Mouse (Mus musculus) retina, postnatal 1 day (tissue): Measurements from ENCODE around the gene Ttll3.

Source experiments
- DNase-seq: peaks from one replicate; pipeline ENCODE4 v3.0.0-alpha.2; 2012

The Ttll3 gene

GRCm38 (mm10) chr6:113427397-113427796 lies 38.3 kb downstream of the Ttll3 start:
- peak; percentile 74 for DNase-seq

- no peak for DNase-seq
These were observed 38.9 kb downstream of the Ttll3 start for GRCm38 (mm10) chr6:113428006-113428405.

GRCm38 (mm10) chr6:113429965-113430364 lies 40.9 kb downstream of the Ttll3 start:
- no peak for DNase-seq

- DNase-seq = no peak
These were observed 41.8 kb downstream of the Ttll3 start for GRCm38 (mm10) chr6:113430846-113431245.

- DNase-seq = no peak
These were observed 42.7 kb downstream of the Ttll3 start for GRCm38 (mm10) chr6:113431801-113432200.

- DNase-seq = no peak
These were observed 44.6 kb downstream of the Ttll3 start for GRCm38 (mm10) chr6:113433661-113434060.

GRCm38 (mm10) chr6:113434691-113435090 lies 45.6 kb downstream of the Ttll3 start:
- DNase-seq = no peak

GRCm38 (mm10) chr6:113435664-113436205 lies 46.7 kb downstream of the Ttll3 start, which contains the start of gene Cidec:
TSS of gene Cidec (minus strand) at chr6:113435760.
- DNase-seq = no peak

- no peak for DNase-seq
These were observed 48.1 kb downstream of the Ttll3 start for GRCm38 (mm10) chr6:113437135-113437534.

- DNase-seq = no peak
These were observed 49.8 kb downstream of the Ttll3 start for GRCm38 (mm10) chr6:113438721-113439430.

GRCm38 (mm10) chr6:113440686-113441085 lies 51.6 kb downstream of the Ttll3 start:
- no peak for DNase-seq

- DNase-seq = peak; percentile 82
These were observed 52.2 kb downstream of the Ttll3 start for GRCm38 (mm10) chr6:113441147-113441680.

GRCm38 (mm10) chr6:113442087-113442441 lies 53.0 kb downstream of the Ttll3 start:
- DNase-seq = no peak

GRCm38 (mm10) chr6:113442442-113443090 lies 53.5 kb downstream of the Ttll3 start, which contains the start of gene Jagn1:
TSS of gene Jagn1 (plus strand) at chr6:113442569.
- DNase-seq = peak; percentile 97

- peak; percentile 18 for DNase-seq
These were observed 54.0 kb downstream of the Ttll3 start for GRCm38 (mm10) chr6:113443091-113443490.

- DNase-seq = no peak
These were observed 55.3 kb downstream of the Ttll3 start for GRCm38 (mm10) chr6:113444207-113444965.

- DNase-seq = no peak
These were observed 58.6 kb downstream of the Ttll3 start for GRCm38 (mm10) chr6:113447639-113448038.

- DNase-seq = no peak
These were observed 62.8 kb downstream of the Ttll3 start for GRCm38 (mm10) chr6:113451839-113452238.

GRCm38 (mm10) chr6:113455007-113455406 lies 65.9 kb downstream of the Ttll3 start:
- DNase-seq = no peak

- DNase-seq = no peak
These were observed 69.0 kb downstream of the Ttll3 start, which contains the start of gene Il17re for GRCm38 (mm10) chr6:113457952-113458534. TSS of gene Il17re (plus strand) at chr6:113458484.

- DNase-seq = no peak
These were observed 69.6 kb downstream of the Ttll3 start for GRCm38 (mm10) chr6:113458635-113459034.

- no peak for DNase-seq
These were observed 75.0 kb downstream of the Ttll3 start for GRCm38 (mm10) chr6:113464040-113464439.
